Comparison of ENCODE assay signal across 12 mouse cellular contexts in genomic region chr8:119836831-119837230, GRCm38 (mm10). TPM values are rescaled to one million over a fixed set of nuclear protein-coding genes. Genes with fewer than 3 reads are reported as not detected.
DNase-seq lines count a peak whose midpoint lies in the region; ATAC-seq lines count a peak whose summit lies in the region.
"Had no signal": no experiment of that assay in that cellular context is flagged by ENCODE, and none has a peak within 500 bp of the region (broad histone marks: within the 10 kb centered on the region; RNA-seq: fewer than 3 reads in every experiment).

No protein-coding gene starts in this region.

- no peak for DNase-seq in limb, embryonic 10.5 days (ENCODE audit: low spot score)
- DNase-seq in lung, adult 18-20 months = no peak
- no peak for DNase-seq in spleen, postnatal 14 days (ENCODE audit: low spot score in 2 of 2)
- DNase-seq: adrenal gland, postnatal 10 days; cerebellum, adult 11-12 months; heart, adult 2 months had no signal

- no peaks in the 10 kb centered on the region for H3K27me3 ChIP-seq in limb, embryonic 13.5 days
- H3K27me3 ChIP-seq in limb, embryonic 10.5 days (ENCODE audit: low read depth, poor library complexity, severe bottlenecking) = peaks cover 5% of the 10 kb centered on the region; the same call in 1 of the 2 replicates
- no peaks in the 10 kb centered on the region for H3K27me3 ChIP-seq in forebrain, embryonic 16.5 days (replicated peaks; ENCODE audit: control insufficient read depth, insufficient read depth, low read length)
- no peaks in the 10 kb centered on the region for H3K27me3 ChIP-seq in limb, embryonic 15.5 days
- H3K27me3 ChIP-seq in stomach, embryonic 15.5 days (replicated peaks) = no peaks in the 10 kb centered on the region
- H3K27me3 ChIP-seq: CH12.LX had no signal

- peaks cover 54% of the 10 kb centered on the region for H3K4me1 ChIP-seq in limb, embryonic 13.5 days
- peaks cover 66% of the 10 kb centered on the region for H3K4me1 ChIP-seq in limb, embryonic 10.5 days
- peaks cover 70% of the 10 kb centered on the region for H3K4me1 ChIP-seq in forebrain, embryonic 16.5 days (replicated peaks; ENCODE audit: control insufficient read depth, insufficient read depth, low read length)
- H3K4me1 ChIP-seq in limb, embryonic 15.5 days = peaks cover 58% of the 10 kb centered on the region
- H3K4me1 ChIP-seq in stomach, embryonic 15.5 days = peaks cover 59% of the 10 kb centered on the region

- no peak overlapping the region for H3K4me2 ChIP-seq in limb, embryonic 13.5 days (replicated peaks)
- peak overlapping the region; percentile 82 for H3K4me2 ChIP-seq in forebrain, embryonic 16.5 days (ENCODE audit: low read length)
- H3K4me2 ChIP-seq in limb, embryonic 15.5 days = no peak overlapping the region
- peak overlapping the region; percentile 82; the same call in 1 of the 2 replicates for H3K4me2 ChIP-seq in stomach, embryonic 15.5 days

- no peak overlapping the region for H3K27ac ChIP-seq in limb, embryonic 13.5 days
- no peak overlapping the region for H3K27ac ChIP-seq in limb, embryonic 10.5 days
- no peak overlapping the region for H3K27ac ChIP-seq in forebrain, embryonic 16.5 days (ENCODE audit: low read length)
- peak overlapping the region; percentile 28; the same call in 1 of the 2 replicates for H3K27ac ChIP-seq in limb, embryonic 15.5 days
- no peak overlapping the region for H3K27ac ChIP-seq in stomach, embryonic 15.5 days
- H3K27ac ChIP-seq: heart, adult 2 months; liver, embryonic 15.5 days had no signal

- WGBS in limb, embryonic 13.5 days = 78% methylated on average over 4 of the region's 4 CpGs
- WGBS in limb, embryonic 10.5 days = 90% methylated on average over 4 of the region's 4 CpGs
- 73% methylated on average over 4 of the region's 4 CpGs for WGBS in forebrain, embryonic 16.5 days
- 84% methylated on average over 4 of the region's 4 CpGs for WGBS in limb, embryonic 15.5 days
- WGBS in stomach, embryonic 15.5 days = 76% methylated on average over 4 of the region's 4 CpGs

- no peak overlapping the region for H3K4me3 ChIP-seq in limb, embryonic 13.5 days
- no peak overlapping the region for H3K4me3 ChIP-seq in limb, embryonic 10.5 days
- H3K4me3 ChIP-seq in forebrain, embryonic 16.5 days (replicated peaks; ENCODE audit: low read length) = 0 out of 2 replicates have a peak overlapping the region, but pooled peaks have one; percentile 5
- no peak overlapping the region for H3K4me3 ChIP-seq in limb, embryonic 15.5 days
- no peak overlapping the region for H3K4me3 ChIP-seq in stomach, embryonic 15.5 days (replicated peaks)
- H3K4me3 ChIP-seq: heart, adult 2 months had no signal

- no peaks in the 10 kb centered on the region for H3K36me3 ChIP-seq in limb, embryonic 13.5 days
- H3K36me3 ChIP-seq in limb, embryonic 10.5 days = no peaks in the 10 kb centered on the region
- H3K36me3 ChIP-seq in forebrain, embryonic 16.5 days (ENCODE audit: control insufficient read depth, insufficient read depth) = no peaks in the 10 kb centered on the region
- H3K36me3 ChIP-seq in limb, embryonic 15.5 days = no peaks in the 10 kb centered on the region
- no peaks in the 10 kb centered on the region for H3K36me3 ChIP-seq in stomach, embryonic 15.5 days
- H3K36me3 ChIP-seq: liver, embryonic 15.5 days had no signal

- ATAC-seq in limb, embryonic 13.5 days (ENCODE audit: low FRiP score, low read depth) = no peak
- no peak for ATAC-seq in forebrain, embryonic 16.5 days
- ATAC-seq in limb, embryonic 15.5 days (ENCODE audit: insufficient number of reproducible peaks, low FRiP score, low TSS enrichment, low read depth) = no peak
- ATAC-seq in stomach, embryonic 15.5 days (ENCODE audit: insufficient read depth, low FRiP score, low read depth) = no peak

- H3K9me3 ChIP-seq in limb, embryonic 13.5 days = no peaks in the 10 kb centered on the region
- H3K9me3 ChIP-seq in limb, embryonic 10.5 days (replicated peaks) = no peaks in the 10 kb centered on the region
- H3K9me3 ChIP-seq in forebrain, embryonic 16.5 days (ENCODE audit: control insufficient read depth, low read length) = no peaks in the 10 kb centered on the region
- no peaks in the 10 kb centered on the region for H3K9me3 ChIP-seq in limb, embryonic 15.5 days
- H3K9me3 ChIP-seq in stomach, embryonic 15.5 days = no peaks in the 10 kb centered on the region
- H3K9me3 ChIP-seq: liver, embryonic 15.5 days had no signal

- peak overlapping the region; percentile 2; the same call in 1 of the 2 replicates for H3K9ac ChIP-seq in limb, embryonic 13.5 days
- H3K9ac ChIP-seq in forebrain, embryonic 16.5 days (replicated peaks; ENCODE audit: low read depth, low read length) = no peak overlapping the region
- no peak overlapping the region for H3K9ac ChIP-seq in limb, embryonic 15.5 days
- no peak overlapping the region for H3K9ac ChIP-seq in stomach, embryonic 15.5 days
- H3K9ac ChIP-seq: liver, embryonic 15.5 days had no signal

RNA-seq across cellular contexts. Expression of gene Cotl1, which starts 3.5 kb away (rescaled TPM):
- polyA plus RNA-seq in limb, embryonic 13.5 days (2015; fragmentation: Nextera tagmentation; extraction: Ambion mirVana) = 64.0 and 67.8 TPM in 2 replicates
- 53.2 and 94.6 TPM in 2 replicates for polyA plus RNA-seq in limb, embryonic 10.5 days (2016; fragmentation: Nextera tagmentation; extraction: Ambion mirVana)
- 119 and 147 TPM in 2 replicates for polyA plus RNA-seq in forebrain, embryonic 16.5 days (2015; fragmentation: Nextera tagmentation; extraction: Ambion mirVana)
- 55.1 and 65.4 TPM in 2 replicates for polyA plus RNA-seq in limb, embryonic 15.5 days (2015; fragmentation: Nextera tagmentation; extraction: Ambion mirVana)
- 119 and 135 TPM in 2 replicates for polyA plus RNA-seq in stomach, embryonic 15.5 days (2015; fragmentation: Nextera tagmentation; extraction: Ambion mirVana)

RNA-seq across cellular contexts. Expression of gene Klhl36, which starts 25.2 kb away (rescaled TPM):
- 10.4 and 10.5 TPM in 2 replicates for polyA plus RNA-seq in limb, embryonic 13.5 days (2015; fragmentation: Nextera tagmentation; extraction: Ambion mirVana)
- 7.2 and 7.9 TPM in 2 replicates for polyA plus RNA-seq in limb, embryonic 10.5 days (2016; fragmentation: Nextera tagmentation; extraction: Ambion mirVana)
- 15.2 and 19.1 TPM in 2 replicates for polyA plus RNA-seq in forebrain, embryonic 16.5 days (2015; fragmentation: Nextera tagmentation; extraction: Ambion mirVana)
- 13.0 and 13.5 TPM in 2 replicates for polyA plus RNA-seq in limb, embryonic 15.5 days (2015; fragmentation: Nextera tagmentation; extraction: Ambion mirVana)
- 12.3 and 12.8 TPM in 2 replicates for polyA plus RNA-seq in stomach, embryonic 15.5 days (2015; fragmentation: Nextera tagmentation; extraction: Ambion mirVana)

RNA-seq across cellular contexts. Expression of gene Tldc1, which starts 58.6 kb away (rescaled TPM):
- 10.3 and 10.7 TPM in 2 replicates for polyA plus RNA-seq in limb, embryonic 13.5 days (2015; fragmentation: Nextera tagmentation; extraction: Ambion mirVana)
- 13.1 and 14.6 TPM in 2 replicates for polyA plus RNA-seq in limb, embryonic 10.5 days (2016; fragmentation: Nextera tagmentation; extraction: Ambion mirVana)
- polyA plus RNA-seq in forebrain, embryonic 16.5 days (2015; fragmentation: Nextera tagmentation; extraction: Ambion mirVana) = 15.3 and 16.1 TPM in 2 replicates
- 11.5 and 11.7 TPM in 2 replicates for polyA plus RNA-seq in limb, embryonic 15.5 days (2015; fragmentation: Nextera tagmentation; extraction: Ambion mirVana)
- 12.9 and 13.8 TPM in 2 replicates for polyA plus RNA-seq in stomach, embryonic 15.5 days (2015; fragmentation: Nextera tagmentation; extraction: Ambion mirVana)

Comparison
In these comparisons a context has a peak if more than half of its experiments do, and no peak if none do; other contexts are left out.
1. H3K4me2 ChIP-seq: peak in forebrain, embryonic 16.5 days (single experiment) and stomach, embryonic 15.5 days (single experiment); none in limb, embryonic 13.5 days (single experiment) and limb, embryonic 15.5 days (single experiment).